Mouse (Mus musculus): ENCODE results near the gene Mgat2.

Gene Mgat2

DNA sequence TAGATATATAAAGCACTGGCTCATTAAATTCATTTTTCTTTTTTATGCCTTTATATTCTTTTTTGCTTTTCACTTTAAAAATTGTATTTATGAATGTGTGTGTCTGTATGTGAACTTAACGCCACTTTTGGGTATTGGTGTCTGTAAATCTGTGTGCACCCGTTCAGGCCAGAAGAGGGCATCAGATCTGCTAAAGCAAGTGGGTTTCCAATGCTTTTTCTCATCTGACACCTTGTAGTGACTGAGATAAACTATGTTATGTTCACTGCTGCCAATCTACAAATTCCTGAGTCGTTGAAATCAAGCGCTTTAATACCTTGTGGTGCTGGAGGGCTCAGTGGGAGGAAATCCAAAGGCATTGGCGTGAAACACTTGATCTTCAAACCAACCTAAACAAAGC is 27.1 kb downstream of the Mgat2 start:
- no peak for DNase-seq (ENCODE audit: low spot score in 2 of 2)

DNA sequence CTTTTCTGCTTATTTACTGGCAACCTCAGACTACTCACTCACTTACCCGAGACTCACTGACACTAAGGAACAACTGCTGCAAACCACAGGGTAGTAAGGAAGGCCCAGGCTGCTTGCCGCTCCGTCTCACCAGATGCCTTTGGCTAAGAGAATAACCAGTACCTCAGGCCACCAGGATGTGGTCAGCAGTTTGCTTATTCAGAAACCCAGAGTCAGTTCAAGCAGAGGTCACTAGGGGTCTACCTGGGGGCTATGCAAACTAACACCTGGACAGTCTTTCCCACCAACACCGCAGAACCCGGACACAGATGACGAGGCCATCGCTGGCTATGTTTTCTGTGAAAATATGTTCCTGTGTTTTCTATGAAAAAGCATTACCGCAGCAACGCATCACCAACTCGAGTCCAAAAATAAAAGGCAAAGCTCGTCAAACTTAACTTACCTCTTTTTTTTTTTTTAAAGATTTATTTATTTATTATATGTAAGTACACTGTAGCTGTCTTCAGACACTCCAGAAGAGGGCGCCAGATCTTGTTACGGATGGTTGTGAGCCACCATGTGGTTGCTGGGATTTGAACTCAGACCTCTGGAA is 29.3 kb downstream of the Mgat2 start:
- DNase-seq (ENCODE audit: low spot score in 2 of 2): no peak

DNA sequence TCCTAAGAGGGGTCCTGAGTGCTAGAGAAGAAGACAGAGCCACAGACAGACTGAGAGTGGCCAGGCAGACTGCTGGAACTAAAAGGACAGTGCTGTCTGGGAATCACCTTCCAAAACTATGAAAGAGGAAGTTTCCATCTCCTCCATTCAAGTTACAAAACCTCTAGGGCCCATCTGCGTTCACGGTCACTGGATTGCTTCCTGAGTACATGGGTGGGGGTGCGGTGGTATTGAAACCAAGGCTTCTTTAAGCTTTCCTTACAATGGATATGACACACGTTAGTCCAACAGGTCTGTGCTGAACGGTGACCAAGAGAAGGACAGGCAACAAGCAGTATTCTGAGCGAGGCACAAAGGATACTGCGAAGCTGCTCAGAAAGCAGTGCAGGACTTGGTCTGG is 30.4 kb downstream of the Mgat2 start:
- DNase-seq (ENCODE audit: low spot score in 2 of 2): no peak

DNA sequence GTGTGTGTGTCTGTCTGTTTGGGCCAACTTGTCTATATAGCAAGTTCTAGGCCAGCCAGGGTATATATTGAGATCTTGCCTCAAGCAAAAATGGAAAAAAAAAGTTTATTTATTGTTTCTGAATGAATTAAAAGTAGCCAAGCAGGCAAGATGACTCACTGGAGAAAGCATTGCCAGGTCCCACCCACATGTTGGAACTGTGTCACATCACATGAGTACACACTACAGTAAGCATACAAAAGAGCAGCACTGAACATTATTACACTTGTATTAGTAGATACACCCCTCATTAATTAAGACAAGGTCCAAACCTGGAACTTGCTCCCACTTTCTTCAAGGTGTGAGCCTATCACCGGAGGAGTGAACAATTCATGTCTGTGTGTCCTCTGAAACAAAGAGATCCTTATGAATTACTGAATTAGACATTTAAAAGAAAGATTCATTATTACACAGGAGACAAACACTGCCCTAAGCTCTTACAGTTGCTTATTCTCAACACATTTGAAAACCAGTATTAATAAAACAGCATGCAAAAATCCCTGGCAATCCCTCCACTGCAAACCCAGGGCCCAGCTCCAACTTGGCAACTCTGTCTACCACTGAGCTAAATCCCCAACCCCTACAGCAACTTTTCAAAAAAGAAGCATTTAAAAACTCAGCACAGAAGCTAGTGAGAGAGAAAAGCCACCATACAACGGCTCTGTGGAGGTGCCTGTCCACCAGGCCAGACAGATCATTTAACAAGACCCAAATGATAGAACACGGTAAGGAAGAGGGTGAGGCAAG is 31.2 kb downstream of the Mgat2 start:
- DNase-seq (ENCODE audit: low spot score in 2 of 2): no peak

- no peak for DNase-seq (ENCODE audit: low spot score in 2 of 2)
Measured at GRCm38 (mm10) chr12:69216587-69216986, 32.6 kb downstream of the Mgat2 start.

GRCm38 (mm10) chr12:69220613-69221277 is 36.8 kb downstream of the Mgat2 start:
- no peak for DNase-seq (ENCODE audit: low spot score in 2 of 2)

GRCm38 (mm10) chr12:69227776-69228466 is 44.0 kb downstream of the Mgat2 start, which contains the start of gene Pole2:
Gene Pole2 (minus strand): TSS chr12:69228195.
- DNase-seq (ENCODE audit: low spot score in 2 of 2): peak; percentile 75 to 79

GRCm38 (mm10) chr12:69229251-69229650 is 45.3 kb downstream of the Mgat2 start:
- DNase-seq (ENCODE audit: low spot score in 2 of 2): peak; percentile 49 to 57

DNA sequence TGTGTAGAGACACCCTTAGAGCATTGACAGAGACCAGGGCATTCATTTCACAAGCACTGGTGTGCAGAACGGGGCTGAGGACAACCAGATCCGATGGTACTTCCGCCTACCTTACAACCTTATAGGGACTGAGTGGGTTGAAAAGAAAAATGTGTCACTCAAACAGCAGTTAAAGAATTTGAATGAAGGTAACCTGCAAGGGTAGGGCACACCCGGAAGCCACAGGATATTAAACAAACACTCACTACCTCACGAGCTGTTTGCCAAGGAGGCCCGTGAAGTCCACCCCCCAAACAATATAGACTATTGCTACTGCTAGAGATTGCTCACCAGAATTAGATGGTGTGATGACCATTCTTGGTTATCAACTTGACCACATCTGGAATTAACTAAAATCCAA is 51.8 kb downstream of the Mgat2 start:
- no peak for DNase-seq (ENCODE audit: low spot score in 2 of 2)

Measured in spleen, postnatal 36 days (tissue).